Mouse (Mus musculus): ENCODE measurements around the gene Slc17a9. TPM values are rescaled to one million over a fixed set of nuclear protein-coding genes. Genes with fewer than 3 reads are reported as not detected.

Gene Slc17a9
- total RNA-seq, 1 experiment from 2014 or later: 6.8 TPM

Other genes starting within 250 kb of the Slc17a9 start
- not detected in 2 replicates for gene Ntsr1, start 225.3 kb upstream of the Slc17a9 start, total RNA-seq (2017)
- 31.9 and 43.0 TPM in 2 replicates for gene Mrgbp, start 144.0 kb upstream of the Slc17a9 start, total RNA-seq (2017)
- gene Ogfr, start 136.0 kb upstream of the Slc17a9 start, total RNA-seq (2017): 39.4 and 47.0 TPM in 2 replicates
- gene Col9a3, start 127.5 kb upstream of the Slc17a9 start, total RNA-seq (2017): not detected in 2 replicates
- not detected in 2 replicates for gene Tcfl5, start 82.6 kb upstream of the Slc17a9 start, total RNA-seq (2017)
- 64.8 and 81.1 TPM in 2 replicates for gene Dido1, start 15.3 kb upstream of the Slc17a9 start, total RNA-seq (2017)
- gene Gid8, start 15.1 kb upstream of the Slc17a9 start, total RNA-seq (2017): 78.3 and 83.0 TPM in 2 replicates
- gene Bhlhe23, start 51.6 kb downstream of the Slc17a9 start, total RNA-seq (2017): not detected in 2 replicates
- 34.4 and 41.8 TPM in 2 replicates for gene Ythdf1, start 195.7 kb downstream of the Slc17a9 start, total RNA-seq (2017)
- not detected in 2 replicates for gene Birc7, start 203.8 kb downstream of the Slc17a9 start, total RNA-seq (2017)
- gene Nkain4, start 229.4 kb downstream of the Slc17a9 start, total RNA-seq (2017): not detected in 2 replicates
- gene Arfgap1, start 242.0 kb downstream of the Slc17a9 start, total RNA-seq (2017): 23.0 and 24.4 TPM in 2 replicates